Mouse (Mus musculus) CH12.LX (cell line): ENCODE data around the gene D11Wsu47e. TPM values are rescaled to one million over a fixed set of nuclear protein-coding genes. Genes with fewer than 3 reads are reported as not detected.

ENCODE experiments used
- DNase-seq: peaks from one replicate; pipeline ENCODE4 v3.0.0-alpha.2; 2013; ENCODE audit errors: extremely low read depth
- H3K27ac ChIP-seq: 2 replicates; pipeline ENCODE4 v1.5.1; 2012; ENCODE audit warnings: low read depth, mild to moderate bottlenecking, control low read depth, moderate library complexity; ENCODE audit not compliant: insufficient read depth
- H3K27me3 ChIP-seq: replicated peaks from 2 replicates; pipeline ENCODE3; 2012; ENCODE audit warnings: inconsistent platforms
- H3K36me3 ChIP-seq, 2 experiments: replicated peaks in 1 of 2; 2 replicates each; pipeline versions ENCODE3 to v1.6.1; 2012; ENCODE audit warnings: inconsistent platforms in 1 of 2, low read length in 1 of 2, mild to moderate bottlenecking in 1 of 2, mixed read lengths in 1 of 2, moderate library complexity in 1 of 2; ENCODE audit not compliant: control insufficient read depth in 1 of 2, insufficient read depth in 1 of 2
- H3K4me1 ChIP-seq, 2 experiments: 2 replicates each; pipeline ENCODE4 v1.6.1; 2012; ENCODE audit warnings: inconsistent platforms in 1 of 2, moderate library complexity in 1 of 2; ENCODE audit not compliant: insufficient read depth in 2 of 2, control insufficient read depth in 1 of 2
- H3K4me2 ChIP-seq: 2 replicates; pipeline ENCODE4 v1.6.1; 2012; ENCODE audit warnings: low read depth, mild to moderate bottlenecking, control low read depth; ENCODE audit not compliant: poor library complexity, insufficient read depth, severe bottlenecking
- H3K4me3 ChIP-seq, 3 experiments: fragments of 150-350 bp in 1 of 3; sonication (generic) in 1 of 3; replicated peaks in 1 of 3; 2 replicates each; pipeline versions ENCODE3 to v1.5.1; 2011 to 2012; ENCODE audit warnings: low read depth in 2 of 3, low read length in 2 of 3, mild to moderate bottlenecking in 2 of 3, moderate library complexity in 2 of 3, control low read depth in 1 of 3, improper control_type of control experiment in 1 of 3, inconsistent platforms in 1 of 3, mixed read lengths in 1 of 3; ENCODE audit not compliant: poor library complexity in 1 of 3
- H3K79me2 ChIP-seq: replicated peaks from 2 replicates; pipeline ENCODE4 v1.6.1; 2012; ENCODE audit warnings: mild to moderate bottlenecking, moderate library complexity; ENCODE audit not compliant: control insufficient read depth, poor library complexity, insufficient read depth, severe bottlenecking; ENCODE audit errors: extremely low read depth
- H3K9ac ChIP-seq: 2 replicates; pipeline ENCODE4 v1.6.1; 2012; ENCODE audit warnings: low read depth, mild to moderate bottlenecking, control low read depth, moderate library complexity; ENCODE audit not compliant: insufficient read depth
- H3K9me3 ChIP-seq: replicated peaks from 2 replicates; pipeline ENCODE3; 2012; ENCODE audit warnings: low read length, inconsistent platforms, mixed read lengths
- CHD2 ChIP-seq: IDR thresholded peaks from 2 replicates; pipeline ENCODE4 v1.6.1; 2011; ENCODE audit warnings: low read length, improper control_type of control experiment
- CTCF ChIP-seq, 2 experiments: IDR thresholded peaks in 1 of 2; conservative IDR thresholded peaks in 1 of 2; 2 replicates each; pipeline ENCODE4 v1.5.1; 2011 to 2012; ENCODE audit warnings: low read depth in 2 of 2, low read length in 2 of 2, improper control_type of control experiment in 1 of 2, inconsistent platforms in 1 of 2, mild to moderate bottlenecking in 1 of 2, moderate library complexity in 1 of 2
- ETS1 ChIP-seq: conservative IDR thresholded peaks from 2 replicates; pipeline ENCODE4 v1.6.1; 2012; ENCODE audit warnings: low read depth, mild to moderate bottlenecking, inconsistent platforms, low read length, improper control_type of control experiment, moderate library complexity
- IRF4 ChIP-seq: IDR thresholded peaks from 2 replicates; pipeline ENCODE4 v1.6.1; 2014; ENCODE audit warnings: low read depth, mild to moderate bottlenecking, inconsistent platforms, low read length, improper control_type of control experiment
- JUN ChIP-seq: IDR thresholded peaks from 2 replicates; pipeline ENCODE4 v1.6.1; 2011; ENCODE audit warnings: low read depth, mild to moderate bottlenecking, low read length, improper control_type of control experiment, moderate library complexity; ENCODE audit not compliant: insufficient read depth
- MAX ChIP-seq: IDR thresholded peaks from 2 replicates; pipeline ENCODE4 v1.6.1; 2011; ENCODE audit warnings: low read length, improper control_type of control experiment
- MAZ ChIP-seq: IDR thresholded peaks from 2 replicates; pipeline ENCODE4 v1.6.1; 2012; ENCODE audit warnings: low read depth, mild to moderate bottlenecking, inconsistent platforms, low read length, improper control_type of control experiment, moderate library complexity
- MEF2A ChIP-seq: IDR thresholded peaks from 2 replicates; pipeline ENCODE4 v1.6.1; 2014; ENCODE audit warnings: low read depth, mild to moderate bottlenecking, inconsistent platforms, low read length, improper control_type of control experiment, borderline replicate concordance
- MXI1 ChIP-seq: IDR thresholded peaks from 2 replicates; pipeline ENCODE4 v1.6.1; 2011; ENCODE audit warnings: mild to moderate bottlenecking, low read depth, low read length, improper control_type of control experiment
- MYC ChIP-seq: IDR thresholded peaks from 2 replicates; pipeline ENCODE4 v1.6.1; 2011; ENCODE audit warnings: low read depth, mild to moderate bottlenecking, improper control_type of control experiment, low read length
- NELFE ChIP-seq: IDR thresholded peaks from 2 replicates; pipeline ENCODE4 v1.6.1; 2011; ENCODE audit warnings: low read depth, low read length, improper control_type of control experiment
- POLR2AphosphoS2 ChIP-seq: IDR thresholded peaks from 2 replicates; pipeline ENCODE4 v1.6.1; 2011; ENCODE audit warnings: low read depth, low read length, improper control_type of control experiment
- SMC3 ChIP-seq: IDR thresholded peaks from 2 replicates; pipeline ENCODE4 v1.6.1; 2011; ENCODE audit warnings: low read depth, low read length, improper control_type of control experiment
- TBP ChIP-seq: conservative IDR thresholded peaks from 2 replicates; pipeline ENCODE4 v1.6.1; 2011; ENCODE audit warnings: low read depth, low read length, improper control_type of control experiment
- USF2 ChIP-seq: conservative IDR thresholded peaks from 2 replicates; pipeline ENCODE4 v1.6.1; 2011; ENCODE audit warnings: low read depth, low read length, improper control_type of control experiment
- ZKSCAN1 ChIP-seq: IDR thresholded peaks from 2 replicates; pipeline ENCODE4 v1.6.1; 2012; ENCODE audit warnings: low read depth, inconsistent platforms, low read length, improper control_type of control experiment, borderline replicate concordance
- dilution Hi-C: fragments of 300-500 bp; cut with MboI; formaldehyde crosslinking; loops from 2 replicates; pipeline ENCODE4 v1.14.3; 2020; ENCODE audit warnings: low sequenced_read_pairs; ENCODE audit not compliant: extremely low pct_unique_long_range_greater_than_20kb, extremely low pct_ligation_motif_present
- in situ Hi-C: fragments of 300-500 bp; cut with MboI; formaldehyde crosslinking; loops from 3 replicates; pipeline ENCODE4 v1.14.3; 2019; ENCODE audit warnings: low sequenced_read_pairs, low pct_ligation_motif_present, low pct_unique_long_range_greater_than_20kb, mixed read lengths
- polyA plus RNA-seq: library from polyadenylated mRNA; unstranded; fragments of >175 nt; gene quantifications from 2 replicates; pipeline ENCODE4 v1.2.1, GENCODE M21; 2012; ENCODE audit warnings: low read depth; ENCODE audit not compliant: insufficient read length
- total RNA-seq, 2 experiments: library from RNA; depleted of rRNA; stranded (reverse); fragments of 300-350 nt in 1 of 2; fragments of >200 nt in 1 of 2; gene quantifications; 2 replicates each; pipeline ENCODE4 v1.2.3; 2012 to 2014

The D11Wsu47e gene
- total and polyA plus RNA-seq, 3 experiments = 25.1 to 29.6 (median 26.2) TPM

DNA sequence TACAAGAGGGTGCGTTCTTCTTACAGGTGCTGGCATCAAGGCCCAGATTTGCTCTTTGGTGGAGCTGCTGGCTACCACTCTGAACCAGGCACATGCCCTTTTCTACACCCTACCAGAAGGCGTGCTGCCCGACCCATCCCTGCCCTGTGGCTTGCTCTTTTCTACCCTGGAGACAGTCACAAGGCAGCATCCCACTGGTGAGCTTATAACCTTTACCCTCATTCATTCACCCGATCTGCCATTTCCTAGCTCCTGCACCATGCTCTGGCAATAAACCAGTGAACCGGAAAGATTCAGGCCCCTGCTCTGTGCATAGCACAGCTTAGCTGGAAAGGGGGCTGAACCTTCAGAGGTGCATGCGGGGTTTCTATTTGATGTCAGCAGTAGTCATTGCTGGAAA lies 31.7 kb upstream of the D11Wsu47e start:
- dilution Hi-C loops (no loop called here), in situ Hi-C loops (no loop called here)
- Histone ChIP-seq H3K79me2 (no peaks in the 10 kb centered on the region), H3K4me2 (no peak overlapping the region), H3K4me1 (peaks cover 9 to 28% of the 10 kb centered on the region in 2 experiments; a peak in 3 of 4 replicates), H3K27ac (no peak overlapping the region), H3K36me3 (peaks cover 59 to 64% of the 10 kb centered on the region in 2 experiments), H3K9ac (no peak overlapping the region), H3K4me3 (no peak overlapping the region), H3K9me3 (no peaks in the 10 kb centered on the region), H3K27me3 (no peaks in the 10 kb centered on the region)
- no peak for DNase-seq
- TF ChIP-seq NELFE = no peak
- no peak for TF ChIP-seq SMC3
- TF ChIP-seq CTCF (conservative IDR thresholded peaks at IDR 0.05 in 1 of 2, IDR thresholded peaks at IDR 0.05 in 1 of 2; ENCODE audit: low read depth in 2 of 2, low read length in 2 of 2) = no peak
- no peak for TF ChIP-seq CHD2
- no peak for TF ChIP-seq POLR2AphosphoS2
- no peak for TF ChIP-seq JUN
- no peak for TF ChIP-seq ZKSCAN1
- TF ChIP-seq ETS1 = no peak
- no peak for TF ChIP-seq MYC
- TF ChIP-seq USF2 = no peak

DNA sequence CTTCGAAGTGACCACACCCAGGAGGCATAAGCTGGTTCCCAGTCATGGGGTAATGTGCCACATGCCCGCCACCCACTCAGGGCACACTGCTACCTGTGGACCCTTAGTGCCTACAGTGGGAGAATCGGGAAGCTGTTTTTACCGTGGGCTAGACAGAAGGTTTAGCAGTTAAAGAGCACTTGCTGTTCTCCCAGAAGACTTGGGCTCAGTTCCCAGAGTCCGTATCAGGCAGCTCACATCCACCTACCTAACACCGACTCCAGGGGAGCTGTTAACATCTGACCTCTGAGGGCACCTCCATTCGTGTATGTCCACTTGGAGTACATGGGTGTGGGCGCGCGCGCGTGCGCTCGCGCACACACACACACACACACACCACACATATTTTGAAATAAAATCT lies 30.1 kb upstream of the D11Wsu47e start:
- in situ Hi-C loops = no loop called here
- Histone ChIP-seq H3K9me3 (no peaks in the 10 kb centered on the region), H3K4me1 (peaks cover 6 to 23% of the 10 kb centered on the region in 2 experiments; a peak in 2 of 4 replicates), H3K79me2 (no peaks in the 10 kb centered on the region), H3K4me2 (no peak overlapping the region), H3K36me3 (peaks cover 73 to 79% of the 10 kb centered on the region in 2 experiments), H3K4me3 (no peak overlapping the region)
- TF ChIP-seq MXI1 = no peak
- TF ChIP-seq MAX = no peak
- no peak for TF ChIP-seq IRF4
- TF ChIP-seq MAZ = no peak
- TF ChIP-seq TBP = no peak
- TF ChIP-seq POLR2AphosphoS2 = no peak
- TF ChIP-seq MEF2A = no peak
- TF ChIP-seq, all 38 proteins: peak for 0
- dilution Hi-C loops = no loop called here
- no peak overlapping the region for H3K9ac ChIP-seq
- DNase-seq = no peak
- no peak overlapping the region for H3K27ac ChIP-seq
- no peaks in the 10 kb centered on the region for H3K27me3 ChIP-seq
